Mouse (Mus musculus) hindbrain, embryonic 15.5 days (tissue): ENCODE data around the gene Fam120b. TPM values are rescaled to one million over a fixed set of nuclear protein-coding genes. Genes with fewer than 3 reads are reported as not detected.

Source experiments
- ATAC-seq: fragments of 200-750 bp; cut with Nextera tagmentation; 2 replicates; pipeline ENCODE4 v1.8.0; 2017; ENCODE audit warnings: low read depth, moderate number of reproducible peaks, moderate TSS enrichment; ENCODE audit not compliant: low FRiP score
- H3K27ac ChIP-seq: fragments of 300-500 bp; sonication (generic); replicated peaks from 2 replicates; pipeline ENCODE4 v1.5.1; 2015; ENCODE audit warnings: mild to moderate bottlenecking, inconsistent platforms
- H3K27me3 ChIP-seq: fragments of 300-500 bp; sonication (generic); 2 replicates; pipeline ENCODE4 v1.6.1; 2015; ENCODE audit warnings: control low read depth, inconsistent platforms
- H3K36me3 ChIP-seq: fragments of 300-500 bp; sonication (generic); 2 replicates; pipeline ENCODE4 v1.6.1; 2015; ENCODE audit warnings: control low read depth, inconsistent platforms
- H3K4me1 ChIP-seq: fragments of 300-500 bp; sonication (generic); replicated peaks from 2 replicates; pipeline ENCODE4 v1.6.1; 2015; ENCODE audit warnings: control low read depth, inconsistent platforms
- H3K4me2 ChIP-seq: fragments of 300-500 bp; sonication (generic); 2 replicates; pipeline ENCODE4 v1.6.1; 2015; ENCODE audit warnings: moderate library complexity, mild to moderate bottlenecking, inconsistent platforms
- H3K4me3 ChIP-seq: fragments of 300-500 bp; sonication (generic); 2 replicates; pipeline ENCODE4 v1.5.1; 2015; ENCODE audit warnings: mild to moderate bottlenecking, inconsistent platforms
- H3K9ac ChIP-seq: fragments of 300-500 bp; sonication (generic); 2 replicates; pipeline ENCODE4 v1.6.1; 2015; ENCODE audit warnings: inconsistent platforms
- H3K9me3 ChIP-seq: fragments of 300-500 bp; sonication (generic); 2 replicates; pipeline ENCODE4 v1.6.1; 2016; ENCODE audit warnings: control low read depth, inconsistent platforms
- WGBS: fragments of 180-500 bp; shearing (Covaris S2); methylation state at CpG from one replicate; pipeline ENCODE4 v1.1.7; 2015; 5-methylcytosine and 5-hydroxymethylcytosine counted together
- polyA plus RNA-seq: library from polyadenylated mRNA; unstranded; fragments of >200 nt; fragmentation: Nextera tagmentation; extraction: Ambion mirVana; gene quantifications from 2 replicates; pipeline ENCODE4 v1.2.1, GENCODE M21; 2015

The Fam120b gene
- polyA plus RNA-seq, 1 experiment from 2014 or later = 45.7 TPM

- H3K27ac ChIP-seq = no peak overlapping the region
- H3K4me3 ChIP-seq = peak overlapping the region; percentile 50
- H3K4me1 ChIP-seq = peaks cover 41% of the 10 kb centered on the region
- H3K9ac ChIP-seq = peak overlapping the region; percentile 45
- 5% methylated on average over 22 of the region's 22 CpGs for WGBS
- ATAC-seq = peak; percentile 9; the same call in 1 of the 2 replicates
- peak overlapping the region; percentile 97 for H3K4me2 ChIP-seq
- no peaks in the 10 kb centered on the region for H3K9me3 ChIP-seq
- no peaks in the 10 kb centered on the region for H3K36me3 ChIP-seq
- H3K27me3 ChIP-seq = 0 out of 2 replicates have a peak, but pooled peaks cover 3% of the 10 kb centered on the region
Measured at GRCm38 (mm10) chr17:15381092-15381860, 14.7 kb upstream of the Fam120b start.

- H3K4me1 ChIP-seq = peaks cover 36% of the 10 kb centered on the region
- H3K4me3 ChIP-seq = no peak overlapping the region
- no peaks in the 10 kb centered on the region for H3K9me3 ChIP-seq
- H3K27me3 ChIP-seq = 0 out of 2 replicates have a peak, but pooled peaks cover 3% of the 10 kb centered on the region
- H3K36me3 ChIP-seq = no peaks in the 10 kb centered on the region
- H3K4me2 ChIP-seq = peak overlapping the region; percentile 97; the same call in 1 of the 2 replicates
- no peak overlapping the region for H3K27ac ChIP-seq
- no peak for ATAC-seq
- WGBS = 18% methylated on average over 7 of the region's 7 CpGs
- no peak overlapping the region for H3K9ac ChIP-seq
Measured at GRCm38 (mm10) chr17:15381869-15382660, 13.9 kb upstream of the Fam120b start.

- H3K9ac ChIP-seq = no peak overlapping the region
- no peak overlapping the region for H3K4me2 ChIP-seq
- H3K27me3 ChIP-seq = 0 out of 2 replicates have a peak, but pooled peaks cover 3% of the 10 kb centered on the region
- H3K27ac ChIP-seq = no peak overlapping the region
- peaks cover 28% of the 10 kb centered on the region for H3K4me1 ChIP-seq
- no peak for ATAC-seq
- H3K9me3 ChIP-seq = no peaks in the 10 kb centered on the region
- no peaks in the 10 kb centered on the region for H3K36me3 ChIP-seq
- H3K4me3 ChIP-seq = no peak overlapping the region
- 92% methylated on average over 5 of the region's 5 CpGs for WGBS
Measured at GRCm38 (mm10) chr17:15383360-15383759, 12.6 kb upstream of the Fam120b start.

GRCm38 (mm10) chr17:15388892-15389291, 7.1 kb upstream of the Fam120b start:
- 0 out of 2 replicates have a peak, but pooled peaks cover 2% of the 10 kb centered on the region for H3K27me3 ChIP-seq
- H3K4me3 ChIP-seq = no peak overlapping the region
- no peak overlapping the region for H3K4me2 ChIP-seq
- ATAC-seq = no peak
- H3K9me3 ChIP-seq = no peaks in the 10 kb centered on the region
- no peak overlapping the region for H3K27ac ChIP-seq
- 85% methylated on average over 4 of the region's 4 CpGs for whole genome bisulfite sequencing
- H3K36me3 ChIP-seq = no peaks in the 10 kb centered on the region
- no peaks in the 10 kb centered on the region for H3K4me1 ChIP-seq
- H3K9ac ChIP-seq = no peak overlapping the region

GRCm38 (mm10) chr17:15389356-15389755, 6.6 kb upstream of the Fam120b start:
- H3K4me1 ChIP-seq = no peaks in the 10 kb centered on the region
- H3K27me3 ChIP-seq = no peaks in the 10 kb centered on the region
- WGBS = 87% methylated on average over 8 of the region's 8 CpGs
- no peak overlapping the region for H3K4me3 ChIP-seq
- no peak for ATAC-seq
- no peaks in the 10 kb centered on the region for H3K36me3 ChIP-seq
- no peak overlapping the region for H3K27ac ChIP-seq
- no peaks in the 10 kb centered on the region for H3K9me3 ChIP-seq
- H3K4me2 ChIP-seq = no peak overlapping the region
- no peak overlapping the region for H3K9ac ChIP-seq

- Histone ChIP-seq H3K27ac (no peak overlapping the region), H3K27me3 (no peaks in the 10 kb centered on the region), H3K9ac (no peak overlapping the region), H3K9me3 (no peaks in the 10 kb centered on the region), H3K36me3 (peaks cover 42% of the 10 kb centered on the region), H3K4me3 (no peak overlapping the region), H3K4me2 (no peak overlapping the region), H3K4me1 (peaks cover 23% of the 10 kb centered on the region)
- no peak for ATAC-seq
- WGBS = 98% methylated on average over 17 of the region's 17 CpGs
Measured at GRCm38 (mm10) chr17:15401716-15402115, 5.7 kb downstream of the Fam120b start.

GRCm38 (mm10) chr17:15406576-15406975, 10.6 kb downstream of the Fam120b start:
- H3K9ac ChIP-seq = no peak overlapping the region
- H3K9me3 ChIP-seq = no peaks in the 10 kb centered on the region
- H3K4me3 ChIP-seq = no peak overlapping the region
- H3K36me3 ChIP-seq = peaks cover 76% of the 10 kb centered on the region
- no peak for ATAC-seq
- no peak overlapping the region for H3K27ac ChIP-seq
- WGBS = 94% methylated on average over 2 of the region's 2 CpGs
- no peaks in the 10 kb centered on the region for H3K4me1 ChIP-seq
- H3K4me2 ChIP-seq = no peak overlapping the region
- no peaks in the 10 kb centered on the region for H3K27me3 ChIP-seq

- WGBS = 92% methylated on average over 10 of the region's 10 CpGs
Measured at GRCm38 (mm10) chr17:15409261-15409660, 13.3 kb downstream of the Fam120b start.

GRCm38 (mm10) chr17:15410861-15411260, 14.9 kb downstream of the Fam120b start:
- Histone ChIP-seq H3K9me3 (no peaks in the 10 kb centered on the region), H3K4me3 (no peak overlapping the region), H3K4me1 (no peaks in the 10 kb centered on the region), H3K27ac (no peak overlapping the region), H3K4me2 (no peak overlapping the region), H3K27me3 (no peaks in the 10 kb centered on the region), H3K36me3 (peaks cover 67% of the 10 kb centered on the region), H3K9ac (no peak overlapping the region)
- no peak for ATAC-seq
- 92% methylated on average over 1 of the region's 1 CpGs for WGBS

More at GRCm38 (mm10) chr17:15409261-15409660, 13.3 kb downstream of the Fam120b start:
- H3K9me3 ChIP-seq = no peaks in the 10 kb centered on the region
- no peaks in the 10 kb centered on the region for H3K27me3 ChIP-seq
- no peak overlapping the region for H3K27ac ChIP-seq
- peaks cover 68% of the 10 kb centered on the region for H3K36me3 ChIP-seq
- H3K4me3 ChIP-seq = no peak overlapping the region
- no peaks in the 10 kb centered on the region for H3K4me1 ChIP-seq
- H3K4me2 ChIP-seq = no peak overlapping the region
- no peak for ATAC-seq
- H3K9ac ChIP-seq = no peak overlapping the region

GRCm38 (mm10) chr17:15416596-15417215, 20.7 kb downstream of the Fam120b start:
- no peak overlapping the region for H3K4me2 ChIP-seq
- H3K27me3 ChIP-seq = no peaks in the 10 kb centered on the region
- 94% methylated on average over 12 of the region's 12 CpGs for WGBS
- H3K27ac ChIP-seq = no peak overlapping the region
- H3K9me3 ChIP-seq = no peaks in the 10 kb centered on the region
- H3K4me1 ChIP-seq = no peaks in the 10 kb centered on the region
- peaks cover 81% of the 10 kb centered on the region for H3K36me3 ChIP-seq
- H3K4me3 ChIP-seq = no peak overlapping the region
- ATAC-seq = no peak
- no peak overlapping the region for H3K9ac ChIP-seq

GRCm38 (mm10) chr17:15419534-15419933, 23.5 kb downstream of the Fam120b start:
- no peaks in the 10 kb centered on the region for H3K9me3 ChIP-seq
- H3K4me3 ChIP-seq = no peak overlapping the region
- peaks cover 88% of the 10 kb centered on the region for H3K36me3 ChIP-seq
- WGBS = 91% methylated on average over 8 of the region's 8 CpGs
- H3K9ac ChIP-seq = no peak overlapping the region
- no peak overlapping the region for H3K4me2 ChIP-seq
- H3K27ac ChIP-seq = no peak overlapping the region
- no peak for ATAC-seq
- H3K4me1 ChIP-seq = no peaks in the 10 kb centered on the region
- no peaks in the 10 kb centered on the region for H3K27me3 ChIP-seq
